Mouse (Mus musculus) heart, adult 8-10 months (tissue): Measurements from ENCODE around the gene Gse1. TPM values are rescaled to one million over a fixed set of nuclear protein-coding genes. Genes with fewer than 3 reads are reported as not detected.
"Not testable (repeated sequence)": the region's sequence is repeated elsewhere in the genome, so short reads cannot be mapped to it uniquely, and the experiment has no call there.

Experiments used
- DNase-seq: peaks from one replicate; pipeline ENCODE4 v3.0.0; 2022; ENCODE audit warnings: low spot score
- total RNA-seq, 4 experiments: library from RNA; stranded (reverse); gene quantifications; 2 replicates each; pipeline ENCODE4 v1.2.4; 2022

Gene Gse1
- total RNA-seq, 4 experiments from 2014 or later, result 18.9 to 29.1 (median 23.3) TPM

GRCm38 (mm10) chr8:120322956-120323448 is 94.7 kb downstream of the Gse1 start:
- DNase-seq, result peak; percentile 39

DNA sequence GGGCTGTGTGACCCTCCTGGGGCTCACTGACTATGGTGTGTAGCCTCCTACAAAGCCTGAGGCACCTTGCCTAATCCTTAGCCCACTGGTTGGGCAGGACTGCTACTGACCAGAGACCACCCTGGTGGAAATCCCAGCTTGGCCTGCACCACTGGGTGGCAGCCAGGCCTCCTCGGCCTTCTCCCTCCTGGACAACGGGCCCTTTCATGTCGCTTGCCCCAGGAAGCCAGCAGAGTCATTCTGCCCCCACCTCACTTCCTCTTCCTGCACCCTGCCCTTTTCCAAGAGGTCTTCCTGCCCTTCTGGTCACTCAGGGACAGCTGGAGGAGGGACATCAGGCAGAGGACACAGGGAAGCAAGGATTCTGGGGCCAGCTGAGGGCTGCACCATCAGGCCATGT is 96.3 kb downstream of the Gse1 start:
- peak; percentile 55 for DNase-seq

GRCm38 (mm10) chr8:120325172-120325767 is 97.0 kb downstream of the Gse1 start:
- no peak for DNase-seq

DNA sequence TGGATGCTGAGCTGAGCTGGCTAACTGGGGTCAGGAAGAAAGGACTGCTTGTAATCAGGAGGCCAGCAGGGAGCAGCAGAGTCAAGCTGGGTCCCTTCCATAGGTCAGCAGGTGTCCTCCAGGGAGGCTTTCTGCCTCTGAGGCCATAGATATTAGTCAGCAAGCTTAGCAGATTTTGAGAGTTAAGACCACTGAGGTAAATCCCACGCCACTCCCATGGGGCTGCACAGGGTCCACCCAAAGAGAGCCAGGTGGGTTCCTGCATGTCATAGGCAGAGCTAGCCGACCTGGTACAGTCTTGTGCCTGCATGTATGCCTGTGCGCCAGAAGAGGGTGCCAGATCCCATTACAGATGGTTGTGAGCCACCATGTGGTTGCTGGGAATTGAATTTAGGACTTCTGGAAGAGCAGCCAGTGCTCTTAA is 98.9 kb downstream of the Gse1 start:
- no peak for DNase-seq

DNA sequence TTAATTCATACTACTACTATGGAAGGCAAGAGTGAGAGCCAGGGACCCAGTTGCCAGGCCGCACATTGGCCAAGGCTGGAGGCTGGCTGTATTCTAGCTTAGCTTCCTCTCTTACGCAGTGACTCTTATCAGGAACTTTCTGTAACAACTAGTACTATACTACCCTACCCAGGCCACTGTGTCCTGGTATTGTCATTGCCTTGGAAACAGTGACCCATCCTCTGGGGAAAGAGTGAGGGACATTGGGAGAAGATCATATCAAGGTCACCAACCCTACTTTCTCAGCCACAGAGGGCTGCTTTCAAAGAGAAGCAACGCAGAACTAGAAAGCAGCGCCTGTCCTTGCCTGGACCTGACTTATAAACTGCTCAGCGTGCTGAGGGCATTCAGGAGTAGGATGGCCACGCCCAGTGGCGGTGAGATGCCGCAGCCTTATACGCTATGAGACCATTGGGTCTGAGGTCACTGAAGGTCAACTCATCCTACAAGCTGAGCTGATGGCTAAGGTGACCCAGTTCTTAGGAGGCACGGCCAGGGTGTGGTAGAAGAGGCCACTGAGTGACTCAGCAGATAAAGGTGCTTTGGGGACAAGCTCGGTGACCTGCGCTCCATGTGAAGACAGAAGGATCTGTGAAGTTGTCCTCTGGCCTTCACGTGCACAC is 100.2 kb downstream of the Gse1 start:
- DNase-seq, result no peak

- DNase-seq, result no peak
Measured at GRCm38 (mm10) chr8:120329030-120329748, 100.9 kb downstream of the Gse1 start.

GRCm38 (mm10) chr8:120331027-120331426 is 102.8 kb downstream of the Gse1 start:
- no peak for DNase-seq

DNA sequence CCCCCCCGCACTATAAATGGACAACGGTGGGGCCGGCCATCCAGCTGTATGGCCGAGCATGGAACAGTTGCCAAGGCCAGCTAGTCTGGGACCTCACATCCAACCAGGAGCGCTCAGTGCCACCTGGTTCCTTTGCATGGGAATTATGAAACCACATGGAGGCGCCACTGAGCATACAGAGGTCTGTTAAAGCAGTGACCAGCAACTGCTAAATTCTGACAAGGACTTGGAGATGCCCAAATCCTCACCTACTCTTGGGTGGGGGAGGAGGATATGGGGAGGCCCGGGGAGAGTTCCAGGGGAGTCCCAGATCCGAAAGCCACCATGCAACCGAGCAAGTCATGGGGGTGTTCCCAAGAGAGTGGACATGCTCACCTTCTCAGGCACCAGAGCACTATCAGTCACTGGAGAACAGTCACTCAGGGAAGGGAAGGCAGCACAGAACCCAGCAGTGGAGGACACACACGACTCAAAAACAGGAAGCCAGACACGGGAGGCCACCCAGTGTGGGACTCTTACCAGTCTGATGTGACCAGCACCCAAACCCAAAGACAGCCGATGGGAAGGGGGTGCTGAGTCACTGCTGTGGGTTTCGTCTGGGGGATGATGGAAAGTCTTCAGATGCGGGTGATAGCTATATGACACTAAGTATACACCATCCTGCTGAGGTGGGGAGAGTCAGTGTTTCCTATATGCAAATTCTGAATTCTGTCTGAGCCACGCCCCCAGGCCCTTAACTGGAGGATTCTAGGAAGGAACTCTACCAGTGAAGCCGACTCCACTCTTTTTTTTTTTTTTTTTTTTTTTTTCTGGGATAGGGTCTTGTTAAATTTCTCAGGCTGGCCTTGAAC is 104.3 kb downstream of the Gse1 start:
- no peak for DNase-seq

- DNase-seq, result no peak
Measured at GRCm38 (mm10) chr8:120333681-120334080, 105.4 kb downstream of the Gse1 start.

- DNase-seq, result not testable (repeated sequence)
Measured at GRCm38 (mm10) chr8:120334261-120334660, 106.0 kb downstream of the Gse1 start.

- DNase-seq, result no peak
Measured at GRCm38 (mm10) chr8:120334878-120335261, 106.6 kb downstream of the Gse1 start.

DNA sequence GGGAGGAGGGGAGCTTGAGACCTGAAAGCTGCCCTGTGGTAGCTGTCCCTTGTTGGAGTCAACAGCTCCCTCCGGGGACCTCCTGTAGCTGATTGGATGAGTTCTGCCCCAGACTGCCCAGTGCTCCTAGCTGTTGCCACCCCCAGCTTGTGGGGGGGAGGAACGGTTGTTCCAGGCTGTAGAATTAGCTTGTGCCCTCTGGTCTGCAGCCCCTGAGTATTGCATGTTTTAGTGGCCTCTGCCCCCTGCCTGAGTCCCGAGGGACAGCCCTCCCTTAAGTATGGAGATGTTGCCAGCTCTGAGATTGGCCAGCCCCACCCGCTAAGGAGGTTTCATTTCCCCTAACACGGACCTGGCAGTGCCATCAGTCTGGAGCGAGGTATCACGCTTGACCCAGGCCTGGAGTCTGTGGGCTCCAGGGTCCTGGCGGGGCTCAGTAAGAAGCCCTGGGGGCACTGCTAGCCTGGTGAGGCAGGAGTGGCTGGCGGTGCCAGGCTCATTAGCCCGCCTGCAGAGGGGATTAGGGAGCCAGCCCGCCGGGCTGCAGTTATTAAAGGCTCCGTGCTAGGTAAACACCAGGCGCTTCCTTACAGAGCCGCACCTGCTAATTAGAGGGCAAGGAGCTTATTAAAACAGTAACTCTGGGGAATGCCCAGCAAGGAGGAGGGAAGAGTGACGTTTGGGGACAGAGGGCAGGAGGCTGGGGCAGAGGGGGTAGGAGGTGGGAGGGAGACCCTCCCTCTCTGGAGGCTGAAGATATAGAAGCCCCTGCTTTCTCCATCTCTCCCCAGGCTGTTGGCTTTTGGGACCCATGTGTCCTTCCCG is 107.2 kb downstream of the Gse1 start:
- no peak for DNase-seq

DNA sequence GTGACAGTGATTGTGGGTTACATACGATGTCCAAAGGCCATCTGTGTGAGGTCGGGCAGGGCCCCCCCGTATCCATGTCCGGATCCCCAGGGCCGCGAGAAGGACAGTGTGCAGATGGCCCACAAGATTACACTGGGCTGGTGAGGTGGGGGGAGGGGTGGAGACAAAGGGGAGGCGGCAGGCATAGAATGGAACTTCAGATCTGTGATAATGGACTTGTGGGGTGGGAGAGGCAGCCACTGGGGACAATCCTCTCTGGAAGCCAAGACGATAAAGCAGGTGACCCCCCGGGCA is 107.8 kb downstream of the Gse1 start:
- DNase-seq, result no peak

GRCm38 (mm10) chr8:120336909-120337555 is 108.8 kb downstream of the Gse1 start:
- no peak for DNase-seq

DNA sequence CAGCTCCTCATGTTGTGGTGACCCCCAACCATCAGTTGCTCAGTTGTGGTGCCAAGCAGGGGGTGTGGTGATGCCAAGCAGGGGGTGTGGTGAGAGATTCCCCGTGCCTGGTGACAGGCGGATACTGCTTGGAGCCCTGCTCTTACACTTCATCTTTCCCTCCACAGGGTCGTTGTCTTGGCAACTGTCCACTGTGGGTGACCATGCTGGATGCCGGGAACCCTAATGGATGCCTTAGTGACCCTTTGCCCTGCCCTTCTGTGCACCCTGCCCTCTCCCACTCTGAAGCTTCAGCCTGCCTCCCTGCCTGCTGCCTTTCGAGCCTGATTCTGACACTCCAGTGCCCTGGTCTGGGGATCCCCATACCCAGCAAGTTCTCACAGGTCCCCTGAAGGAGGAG is 109.4 kb downstream of the Gse1 start:
- DNase-seq, result no peak

GRCm38 (mm10) chr8:120338678-120339077 is 110.4 kb downstream of the Gse1 start:
- no peak for DNase-seq

GRCm38 (mm10) chr8:120339743-120340142 is 111.5 kb downstream of the Gse1 start:
- DNase-seq, result no peak

GRCm38 (mm10) chr8:120341124-120341523 is 112.9 kb downstream of the Gse1 start:
- DNase-seq, result no peak

- no peak for DNase-seq
Measured at GRCm38 (mm10) chr8:120342847-120343548, 114.7 kb downstream of the Gse1 start.

- no peak for DNase-seq
Measured at GRCm38 (mm10) chr8:120343582-120343981, 115.3 kb downstream of the Gse1 start.
